Mouse (Mus musculus) spleen, adult 2 months (tissue): Measurements from ENCODE around the gene Pdk2. TPM values are rescaled to one million over a fixed set of nuclear protein-coding genes. Genes with fewer than 3 reads are reported as not detected.

Source experiments
- DNase-seq, 2 experiments: peaks; one replicate each; pipeline versions ENCODE4 v3.0.0 to v3.0.0-alpha.2; 2012 to 2021; ENCODE audit warnings: low spot score in 2 of 2, low read depth in 1 of 2
- H3K27ac ChIP-seq: fragments of 200-500 bp; 2 replicates; pipeline ENCODE4 v1.5.1; 2012; ENCODE audit warnings: low read length, inconsistent platforms; ENCODE audit not compliant: insufficient read depth
- H3K27me3 ChIP-seq: fragments of 200-500 bp; 2 replicates; pipeline ENCODE4 v1.6.1; 2012; ENCODE audit warnings: mild to moderate bottlenecking, moderate library complexity, low read length, inconsistent platforms; ENCODE audit not compliant: control insufficient read depth, insufficient read depth
- H3K36me3 ChIP-seq: fragments of 200-500 bp; 2 replicates; pipeline ENCODE4 v1.6.1; 2012; ENCODE audit warnings: mild to moderate bottlenecking, low read length, inconsistent platforms; ENCODE audit not compliant: control insufficient read depth, insufficient read depth
- H3K4me1 ChIP-seq: fragments of 200-500 bp; 2 replicates; pipeline ENCODE4 v1.6.1; 2011; ENCODE audit warnings: inconsistent platforms; ENCODE audit not compliant: control insufficient read depth, insufficient read depth, insufficient read length
- H3K4me3 ChIP-seq: fragments of 200-500 bp; 2 replicates; pipeline ENCODE4 v1.5.1; 2011; ENCODE audit warnings: mild to moderate bottlenecking, inconsistent platforms; ENCODE audit not compliant: insufficient read depth, insufficient read length; ENCODE audit errors: extremely low read depth
- CTCF ChIP-seq: fragments of 200-500 bp; IDR thresholded peaks from 2 replicates; pipeline ENCODE4 v1.5.1; 2011; ENCODE audit warnings: mild to moderate bottlenecking, inconsistent platforms; ENCODE audit not compliant: insufficient read depth, insufficient read length, insufficient replicate concordance; ENCODE audit errors: extremely low read depth
- POLR2A ChIP-seq: fragments of 200-500 bp; IDR thresholded peaks from 2 replicates; pipeline ENCODE4 v1.6.1; 2011; ENCODE audit warnings: low read depth, low read length, inconsistent platforms
- WGBS: fragments of 180-500 bp; shearing (Covaris S2); methylation state at CpG from one replicate; pipeline ENCODE4 v1.1.7; 2018; 5-methylcytosine and 5-hydroxymethylcytosine counted together
- polyA plus RNA-seq: library from polyadenylated mRNA; depleted of rRNA; stranded (reverse); fragments of >200 nt; gene quantifications from 2 replicates; pipeline ENCODE4 v1.2.3, GENCODE M21; 2012

Gene Pdk2
- polyA plus RNA-seq, 1 experiment: 13.8 TPM

DNA sequence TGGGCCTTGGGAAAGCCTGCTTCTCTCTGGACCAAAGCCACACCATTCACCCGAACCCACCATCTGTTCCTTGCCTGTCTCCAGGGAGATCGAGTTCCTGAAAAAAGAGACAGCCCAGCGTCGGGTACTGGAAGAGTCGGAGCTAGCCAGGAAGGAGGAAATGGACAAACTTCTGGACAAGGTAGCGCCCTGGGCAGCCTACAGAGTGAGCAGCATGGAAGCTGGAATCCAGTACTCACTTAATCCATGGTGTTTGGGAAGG, 36.3 kb downstream of the Pdk2 start:
- 78% methylated on average over 6 of the region's 6 CpGs for WGBS
- H3K36me3 ChIP-seq: peaks cover 22% of the 10 kb centered on the region
- H3K4me3 ChIP-seq: no peak overlapping the region
- no peak overlapping the region for H3K27ac ChIP-seq
- peaks cover 29% of the 10 kb centered on the region; the same call in 1 of the 2 replicates for H3K4me1 ChIP-seq
- no peak for DNase-seq
- peaks cover 4% of the 10 kb centered on the region; the same call in 1 of the 2 replicates for H3K27me3 ChIP-seq
- TF ChIP-seq POLR2A (no peak), CTCF (no peak)

GRCm38 (mm10) chr11:95004136-95004936, 36.8 kb downstream of the Pdk2 start:
- DNase-seq: no peak
- Histone ChIP-seq H3K4me3 (no peak overlapping the region), H3K4me1 (peaks cover 26% of the 10 kb centered on the region; the same call in 1 of the 2 replicates), H3K27ac (no peak overlapping the region), H3K27me3 (no peaks in the 10 kb centered on the region; the same call in 1 of the 2 replicates), H3K36me3 (peaks cover 22% of the 10 kb centered on the region)
- 93% methylated on average over 12 of the region's 12 CpGs for WGBS
- TF ChIP-seq CTCF (no peak), POLR2A (no peak)

DNA sequence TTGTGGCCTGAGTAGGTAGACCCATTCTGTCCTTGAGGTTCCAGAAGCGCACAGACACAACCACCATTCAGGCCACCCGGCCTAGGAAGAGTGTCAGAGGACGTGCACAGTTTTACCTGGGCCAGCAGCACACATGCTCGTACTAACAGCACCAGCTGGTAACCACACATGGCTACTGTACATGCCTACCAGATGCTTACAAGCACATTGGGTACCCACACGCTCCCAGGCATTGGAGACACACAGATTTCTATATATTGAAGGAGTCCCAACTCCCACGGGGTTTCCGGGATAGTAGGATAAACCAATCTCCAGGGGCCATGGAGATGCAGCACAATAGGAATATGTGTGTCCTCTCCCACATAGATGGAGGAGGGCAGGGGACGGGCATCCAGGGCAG, 38.4 kb downstream of the Pdk2 start:
- H3K36me3 ChIP-seq: peaks cover 24% of the 10 kb centered on the region
- no peak for TF ChIP-seq CTCF
- H3K27ac ChIP-seq: no peak overlapping the region
- WGBS: 96% methylated on average over 8 of the region's 8 CpGs
- DNase-seq: no peak
- peaks cover 26% of the 10 kb centered on the region; the same call in 1 of the 2 replicates for H3K4me1 ChIP-seq
- H3K4me3 ChIP-seq: no peak overlapping the region
- no peaks in the 10 kb centered on the region for H3K27me3 ChIP-seq

DNA sequence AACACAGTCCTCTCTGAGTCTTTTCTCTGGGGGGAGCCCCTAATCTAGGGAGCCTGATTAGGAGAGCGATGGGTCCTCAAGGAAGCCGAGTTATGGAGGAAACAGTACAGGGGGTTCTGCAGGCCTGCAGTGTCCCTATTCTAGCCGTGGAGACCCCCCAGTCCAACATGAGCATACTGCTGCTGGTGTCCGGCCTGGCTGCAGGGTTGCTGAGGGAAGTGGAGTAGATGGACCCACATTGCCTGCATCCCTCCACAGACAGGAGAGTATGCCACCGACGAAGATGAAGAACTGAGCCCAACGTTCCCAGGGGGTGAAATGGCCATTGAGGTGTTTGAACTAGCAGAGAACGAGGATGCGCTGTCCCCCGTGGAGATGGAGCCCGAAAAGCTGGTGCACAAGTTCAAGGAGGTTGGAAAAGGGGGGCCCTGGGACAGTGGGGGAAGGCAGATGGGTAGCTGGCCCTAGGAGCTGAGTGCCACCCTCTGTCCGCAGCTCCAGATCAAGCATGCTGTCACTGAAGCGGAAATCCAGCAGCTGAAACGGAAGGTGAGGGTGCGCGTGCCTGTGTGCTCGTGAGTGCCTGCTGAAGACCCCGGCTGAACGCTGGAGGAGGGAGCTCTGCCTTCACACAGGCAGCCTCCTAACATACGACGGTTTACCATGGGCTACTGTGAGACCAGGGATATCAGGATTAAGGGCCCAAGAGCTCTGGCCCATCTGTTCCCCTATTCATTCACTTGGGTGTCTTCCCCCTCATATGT, 39.4 kb downstream of the Pdk2 start:
- Histone ChIP-seq H3K4me1 (peaks cover 26% of the 10 kb centered on the region; the same call in 1 of the 2 replicates), H3K27ac (no peak overlapping the region), H3K4me3 (no peak overlapping the region), H3K36me3 (peaks cover 26% of the 10 kb centered on the region), H3K27me3 (no peaks in the 10 kb centered on the region)
- WGBS: 84% methylated on average over 21 of the region's 21 CpGs
- no peak for TF ChIP-seq CTCF
- DNase-seq: no peak

GRCm38 (mm10) chr11:95001058-95001457, 40.1 kb downstream of the Pdk2 start:
- Histone ChIP-seq H3K27me3 (no peaks in the 10 kb centered on the region), H3K4me1 (peaks cover 25% of the 10 kb centered on the region; the same call in 1 of the 2 replicates), H3K4me3 (no peak overlapping the region), H3K27ac (peak overlapping the region; percentile 40; the same call in 1 of the 2 replicates), H3K36me3 (peaks cover 27% of the 10 kb centered on the region)
- 5% methylated on average over 8 of the region's 8 CpGs for WGBS
- TF ChIP-seq CTCF (peak; percentile 77; the same call in 1 of the 2 replicates), POLR2A (no peak)
- DNase-seq: peak in 1 of 2 experiments; percentile 55

DNA sequence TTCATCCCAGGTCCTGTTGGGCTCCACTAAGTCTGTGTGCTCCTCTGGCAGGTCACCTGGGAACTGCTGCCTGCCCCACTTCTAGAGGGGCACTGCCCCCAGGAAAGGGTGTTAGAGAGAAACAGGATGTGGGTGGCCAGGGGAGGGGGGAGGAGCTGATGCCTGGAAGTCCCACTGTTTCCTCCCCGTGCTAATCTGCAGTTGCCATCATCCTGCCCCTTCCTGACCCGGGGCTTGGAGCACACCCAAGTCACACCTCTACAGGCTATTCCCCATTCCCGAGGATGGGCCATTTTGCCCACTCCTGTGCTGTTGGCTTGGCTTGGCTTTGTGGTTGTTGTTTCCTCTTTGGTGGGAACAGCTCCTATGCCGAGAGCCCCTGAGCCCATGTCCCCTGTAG, 40.6 kb downstream of the Pdk2 start:
- Histone ChIP-seq H3K27me3 (no peaks in the 10 kb centered on the region), H3K36me3 (peaks cover 26% of the 10 kb centered on the region), H3K4me3 (no peak overlapping the region; the same call in 1 of the 2 replicates), H3K27ac (peak overlapping the region; percentile 61), H3K4me1 (peaks cover 25% of the 10 kb centered on the region; the same call in 1 of the 2 replicates)
- TF ChIP-seq CTCF: no peak
- 1% methylated on average over 4 of the region's 4 CpGs for WGBS
- DNase-seq: peak in 1 of 2 experiments; percentile 54
